ENCODE assay signal across 7 mouse cellular contexts in genomic region chr11:5150416-5151246, GRCm38 (mm10). TPM values are rescaled to one million over a fixed set of nuclear protein-coding genes. Genes with fewer than 3 reads are reported as not detected.
DNase-seq lines count a peak whose midpoint lies in the region; ATAC-seq lines count a peak whose summit lies in the region.

No protein-coding gene starts in this region.

- intact Hi-C loops in gastrocnemius, postnatal 36 days (cut with DNase I): no loop called here

- no peaks in the 10 kb centered on the region for H3K36me3 ChIP-seq in midbrain, embryonic 11.5 days (ENCODE audit: control insufficient read depth, insufficient read depth, low read length)
- H3K36me3 ChIP-seq in midbrain, embryonic 14.5 days (ENCODE audit: control insufficient read depth, insufficient read depth, low read length): no peaks in the 10 kb centered on the region
- no peaks in the 10 kb centered on the region for H3K36me3 ChIP-seq in forebrain, embryonic 11.5 days (ENCODE audit: control insufficient read depth, insufficient read depth, low read length)

- no peaks in the 10 kb centered on the region for H3K9me3 ChIP-seq in midbrain, embryonic 11.5 days (ENCODE audit: control insufficient read depth, low read length)
- no peaks in the 10 kb centered on the region for H3K9me3 ChIP-seq in midbrain, embryonic 14.5 days (ENCODE audit: control insufficient read depth, low read length)
- H3K9me3 ChIP-seq in forebrain, embryonic 11.5 days (ENCODE audit: control insufficient read depth, low read length): no peaks in the 10 kb centered on the region

- H3K4me1 ChIP-seq in midbrain, embryonic 11.5 days (ENCODE audit: control insufficient read depth, insufficient read depth, low read length): peaks cover 26% of the 10 kb centered on the region
- 0 out of 2 replicates have a peak, but pooled peaks cover 6% of the 10 kb centered on the region for H3K4me1 ChIP-seq in midbrain, embryonic 14.5 days (ENCODE audit: control insufficient read depth, insufficient read depth, low read length)
- H3K4me1 ChIP-seq in forebrain, embryonic 11.5 days (replicated peaks; ENCODE audit: control insufficient read depth, insufficient read depth, low read length): peaks cover 25% of the 10 kb centered on the region

- no peak overlapping the region for H3K9ac ChIP-seq in midbrain, embryonic 11.5 days (ENCODE audit: low read length)
- H3K9ac ChIP-seq in midbrain, embryonic 14.5 days (replicated peaks; ENCODE audit: low read length): no peak overlapping the region
- peak overlapping the region; percentile 75; the same call in 1 of the 2 replicates for H3K9ac ChIP-seq in forebrain, embryonic 11.5 days (ENCODE audit: low read length)

- no peak overlapping the region for H3K27ac ChIP-seq in midbrain, embryonic 11.5 days (ENCODE audit: low read depth, low read length)
- no peak overlapping the region for H3K27ac ChIP-seq in midbrain, embryonic 14.5 days (replicated peaks; ENCODE audit: low read depth, low read length)
- H3K27ac ChIP-seq in forebrain, embryonic 11.5 days (ENCODE audit: low read depth, low read length): no peak overlapping the region

- ATAC-seq in midbrain, embryonic 11.5 days (ENCODE audit: low FRiP score): no peak
- no peak for ATAC-seq in midbrain, embryonic 14.5 days (ENCODE audit: low FRiP score, low TSS enrichment)
- ATAC-seq in forebrain, embryonic 11.5 days (replicated peaks; ENCODE audit: low FRiP score): no peak
- 0 out of 2 replicates have a peak, but pooled peaks have one; percentile 22 for ATAC-seq in monocyte, adult 5-6 weeks (replicated peaks; ENCODE audit: insufficient number of reproducible peaks, low FRiP score, low TSS enrichment, poor library complexity, severe bottlenecking)

- peak; percentile 90 for DNase-seq in midbrain, embryonic 11.5 days (ENCODE audit: low spot score, missing footprints)
- no peak for DNase-seq in midbrain, embryonic 14.5 days
- DNase-seq in forebrain, embryonic 11.5 days (ENCODE audit: low spot score): no peak
- DNase-seq in thymus, postnatal 4 days: peak; percentile 44
- no peak for DNase-seq in gastrocnemius, postnatal 36 days
- no peak for DNase-seq in layer of hippocampus, adult 8-10 months (ENCODE audit: low spot score in 2 of 2)

- WGBS in midbrain, embryonic 11.5 days: 47% methylated on average over 9 of the region's 9 CpGs
- 54% methylated on average over 9 of the region's 9 CpGs for WGBS in midbrain, embryonic 14.5 days
- 49% methylated on average over 9 of the region's 9 CpGs for WGBS in forebrain, embryonic 11.5 days

- no peak overlapping the region for H3K4me2 ChIP-seq in midbrain, embryonic 11.5 days
- H3K4me2 ChIP-seq in midbrain, embryonic 14.5 days (ENCODE audit: low read length): no peak overlapping the region
- H3K4me2 ChIP-seq in forebrain, embryonic 11.5 days (ENCODE audit: low read depth, low read length, severe bottlenecking): peak overlapping the region; percentile 93; the same call in 1 of the 2 replicates

- H3K4me3 ChIP-seq in midbrain, embryonic 11.5 days (ENCODE audit: low read depth, low read length): no peak overlapping the region
- no peak overlapping the region for H3K4me3 ChIP-seq in midbrain, embryonic 14.5 days (replicated peaks; ENCODE audit: low read depth, low read length)
- no peak overlapping the region for H3K4me3 ChIP-seq in forebrain, embryonic 11.5 days (ENCODE audit: low read depth, low read length)

- peaks cover 3% of the 10 kb centered on the region; the same call in 1 of the 2 replicates for H3K27me3 ChIP-seq in midbrain, embryonic 11.5 days (ENCODE audit: control insufficient read depth, insufficient read depth, low read length)
- H3K27me3 ChIP-seq in midbrain, embryonic 14.5 days (ENCODE audit: control insufficient read depth, insufficient read depth, low read length): peaks cover 21% of the 10 kb centered on the region; the same call in 1 of the 2 replicates
- H3K27me3 ChIP-seq in forebrain, embryonic 11.5 days (ENCODE audit: control insufficient read depth, insufficient read depth, low read length): no peaks in the 10 kb centered on the region; the same call in 1 of the 2 replicates

RNA-seq across cellular contexts. Expression of gene Emid1, which starts 1.4 kb away (rescaled TPM):
- 12.3 and 13.7 TPM in 2 replicates for polyA plus RNA-seq in midbrain, embryonic 11.5 days (2014; fragmentation: Nextera tagmentation; extraction: Ambion mirVana)
- polyA plus RNA-seq in midbrain, embryonic 14.5 days (2014; fragmentation: Nextera tagmentation; extraction: Ambion mirVana): 7.9 and 9.8 TPM in 2 replicates
- polyA plus RNA-seq in forebrain, embryonic 11.5 days (2014; fragmentation: Nextera tagmentation; extraction: Ambion mirVana): 22.2 TPM in 2 replicates
- total RNA-seq in monocyte, adult 5-6 weeks (2017): 7.4 to 24.4 TPM (median 10.2 TPM) in 3 replicates
- total RNA-seq in gastrocnemius, postnatal 36 days (2021): 10 to 100 TPM; 11.7 to 17.6 TPM
- total RNA-seq in layer of hippocampus, adult 8-10 months (2022): 1 to 10 TPM; 3.7 to 6.5 (median 5.2) TPM

RNA-seq across cellular contexts. Expression of gene Ewsr1, which starts 51.6 kb away (rescaled TPM):
- 419 and 422 TPM in 2 replicates for polyA plus RNA-seq in midbrain, embryonic 11.5 days (2014; fragmentation: Nextera tagmentation; extraction: Ambion mirVana)
- polyA plus RNA-seq in midbrain, embryonic 14.5 days (2014; fragmentation: Nextera tagmentation; extraction: Ambion mirVana): 346 and 428 TPM in 2 replicates
- 509 and 539 TPM in 2 replicates for polyA plus RNA-seq in forebrain, embryonic 11.5 days (2014; fragmentation: Nextera tagmentation; extraction: Ambion mirVana)
- total RNA-seq in monocyte, adult 5-6 weeks (2017): 492 to 570 TPM (median 517 TPM) in 3 replicates
- 10 to 100 TPM; 70.7 to 92.0 TPM for total RNA-seq in gastrocnemius, postnatal 36 days (2021)
- total RNA-seq in layer of hippocampus, adult 8-10 months (2022): 100 to 1,000 TPM; 333 to 412 (median 383) TPM

RNA-seq across cellular contexts. Expression of gene Rhbdd3, which starts 51.9 kb away (rescaled TPM):
- 20.4 and 21.3 TPM in 2 replicates for polyA plus RNA-seq in midbrain, embryonic 11.5 days (2014; fragmentation: Nextera tagmentation; extraction: Ambion mirVana)
- polyA plus RNA-seq in midbrain, embryonic 14.5 days (2014; fragmentation: Nextera tagmentation; extraction: Ambion mirVana): 34.5 and 45.4 TPM in 2 replicates
- polyA plus RNA-seq in forebrain, embryonic 11.5 days (2014; fragmentation: Nextera tagmentation; extraction: Ambion mirVana): 26.5 and 34.4 TPM in 2 replicates
- 1.6 to 13.7 TPM (median 9.1 TPM) in 3 replicates for total RNA-seq in monocyte, adult 5-6 weeks (2017)
- 10 to 100 TPM; 24.4 to 26.0 TPM for total RNA-seq in gastrocnemius, postnatal 36 days (2021)
- total RNA-seq in layer of hippocampus, adult 8-10 months (2022): 10 to 100 TPM; 22.1 to 26.4 (median 24.2) TPM

Comparison
In these comparisons a context has a peak if more than half of its experiments do, and no peak if none do; other contexts are left out.
1. DNase-seq: peak in midbrain, embryonic 11.5 days (single experiment) and thymus, postnatal 4 days (single experiment); none in midbrain, embryonic 14.5 days (single experiment), forebrain, embryonic 11.5 days (single experiment), gastrocnemius, postnatal 36 days (0 of 2) and layer of hippocampus, adult 8-10 months (0 of 2).